Mouse (Mus musculus) c-Kit-positive CD71-negative TER-119-negative erythroid progenitor cells, embryonic 14.5 days (primary cell): ENCODE data around the gene Cul5.

Experiments
- DNase-seq: peaks from one replicate; pipeline ENCODE4 v3.0.0-alpha.2; 2013; ENCODE audit warnings: low read depth

Cul5 gene

DNA sequence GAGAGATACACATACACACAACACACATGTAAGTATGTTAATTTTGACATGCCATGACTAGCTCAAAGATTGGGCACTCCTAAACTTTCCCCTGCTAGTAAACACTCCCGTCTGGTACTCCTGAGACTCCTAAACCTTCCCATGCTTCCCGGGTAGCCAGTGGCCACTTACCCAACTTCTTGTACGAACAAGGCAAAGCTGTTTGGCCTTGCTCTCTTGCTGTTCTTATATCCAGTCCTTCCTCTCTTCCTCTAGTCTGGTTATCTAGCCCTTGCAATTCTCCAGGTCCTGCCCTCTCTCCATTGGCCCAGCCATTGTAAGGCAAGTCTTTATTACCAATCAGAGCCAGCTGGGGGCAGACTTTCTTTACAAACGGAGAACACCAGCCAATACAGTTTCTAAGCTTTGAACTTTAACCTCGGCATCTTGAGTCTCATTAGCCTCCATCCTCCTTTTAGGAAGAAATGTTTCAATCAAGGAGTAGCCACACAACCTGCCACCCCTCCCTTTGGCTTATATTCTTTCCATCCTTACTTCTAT is at the start of gene Cul5:
Cul5 (minus strand) TSS at position 335 of the 540 bp plus-strand sequence.
- DNase-seq: peak; percentile 50

DNA sequence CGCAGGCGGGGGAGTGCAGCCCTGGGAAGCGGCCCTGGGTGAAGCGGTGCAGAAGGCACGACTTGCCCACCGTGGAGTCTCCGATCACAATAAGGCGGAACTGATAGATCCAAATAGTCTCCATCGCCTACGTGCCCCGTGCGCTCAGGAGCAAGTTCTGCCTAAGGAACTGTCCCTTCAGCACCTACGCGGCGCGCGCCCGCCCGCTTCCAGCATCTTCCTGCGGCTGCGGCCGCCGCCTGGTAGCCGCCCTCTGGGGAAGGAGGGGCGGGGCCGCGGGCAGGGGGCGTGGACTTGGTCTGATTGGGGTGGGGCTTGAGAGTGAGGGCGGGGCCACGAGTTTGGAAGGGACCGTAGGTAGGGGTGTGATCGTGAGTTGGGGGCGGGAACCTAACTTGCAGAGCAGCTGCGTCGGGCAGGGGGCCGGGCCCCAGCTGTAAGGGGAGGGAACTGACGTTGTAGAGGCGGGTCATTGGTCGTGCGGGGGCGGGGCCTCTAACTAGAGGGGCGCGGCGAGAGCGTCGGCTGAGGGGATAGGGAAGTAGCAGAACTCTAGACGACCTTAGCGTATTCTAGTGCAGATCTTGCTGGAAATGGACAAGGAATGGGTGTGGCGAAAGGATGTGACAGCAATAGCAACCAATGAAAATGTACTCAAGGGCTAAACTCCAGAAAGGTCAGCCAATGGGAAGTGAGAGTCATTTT is 36.3 kb upstream of the Cul5 start, which contains the start of gene Rab39:
Rab39 (minus strand) TSS at position 241 of the 705 bp plus-strand sequence.
- DNase-seq: peak; percentile 82

DNA sequence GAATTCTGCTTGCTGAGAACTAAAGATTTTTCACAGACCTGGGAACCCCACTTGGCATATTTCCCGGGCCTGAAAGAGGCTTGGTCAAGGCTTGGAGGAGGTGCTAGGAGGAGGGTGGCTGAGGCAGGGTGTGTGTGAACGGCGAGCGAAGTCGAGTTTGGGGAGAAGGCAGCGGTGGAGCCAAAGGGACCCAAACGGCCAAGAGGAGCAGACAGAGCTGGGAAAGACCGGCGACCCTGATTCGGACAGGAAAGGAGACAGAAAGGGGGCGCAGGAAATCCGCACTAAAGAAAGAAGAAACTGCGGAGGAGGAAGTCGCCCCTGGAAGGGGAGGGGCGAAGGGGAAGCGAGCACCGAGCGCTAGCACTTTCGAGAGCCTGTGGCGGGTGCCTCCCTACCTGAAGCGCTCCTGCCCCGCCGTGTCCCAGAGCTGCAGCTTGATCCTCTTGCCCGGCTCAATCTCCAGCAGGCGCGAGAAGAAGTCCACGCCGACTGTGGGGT is 35.7 kb upstream of the Cul5 start:
- no peak for DNase-seq

DNA sequence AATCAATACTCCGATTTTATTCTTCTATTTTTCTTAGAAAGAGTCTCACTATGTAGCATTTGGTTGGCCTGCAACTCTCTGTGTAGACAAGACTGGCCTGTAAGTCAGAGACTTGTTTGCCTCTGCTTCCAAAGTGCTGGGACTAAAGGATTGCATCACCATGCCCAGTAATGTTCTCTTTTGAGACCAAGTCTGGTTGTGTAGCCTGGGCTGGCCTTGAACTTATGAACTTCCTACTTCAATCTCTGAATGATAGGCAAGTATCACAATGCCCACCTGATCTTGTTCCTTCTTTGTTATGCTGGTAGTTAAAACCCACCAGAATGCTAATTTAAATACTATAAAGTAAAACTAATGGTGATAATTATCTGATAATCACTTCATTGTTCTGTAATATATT is 33.2 kb upstream of the Cul5 start:
- no peak for DNase-seq

- DNase-seq: no peak
Observed at GRCm38 (mm10) chr9:53700496-53700895, 30.7 kb upstream of the Cul5 start.

DNA sequence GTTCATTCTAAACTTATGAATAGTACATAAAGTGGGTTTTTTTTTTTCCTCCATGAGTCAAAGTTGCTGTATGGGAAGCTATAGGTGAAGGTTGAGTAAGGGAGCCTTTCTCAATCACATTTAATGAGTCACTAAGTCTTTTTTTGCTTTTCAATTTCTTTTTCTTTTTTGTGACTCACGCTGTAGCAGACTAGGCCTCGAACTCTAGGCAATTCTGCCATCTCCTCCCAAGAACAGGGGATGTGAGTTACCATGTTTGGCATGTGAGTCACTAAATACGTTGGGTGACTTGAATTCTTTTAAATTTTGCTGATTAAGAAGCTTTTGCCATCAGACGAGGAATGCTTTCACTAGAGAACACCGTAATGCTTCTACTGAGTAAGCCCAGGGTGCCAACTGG is 26.0 kb upstream of the Cul5 start:
- DNase-seq: no peak

- no peak for DNase-seq
Observed at GRCm38 (mm10) chr9:53693718-53694117, 23.9 kb upstream of the Cul5 start.

DNA sequence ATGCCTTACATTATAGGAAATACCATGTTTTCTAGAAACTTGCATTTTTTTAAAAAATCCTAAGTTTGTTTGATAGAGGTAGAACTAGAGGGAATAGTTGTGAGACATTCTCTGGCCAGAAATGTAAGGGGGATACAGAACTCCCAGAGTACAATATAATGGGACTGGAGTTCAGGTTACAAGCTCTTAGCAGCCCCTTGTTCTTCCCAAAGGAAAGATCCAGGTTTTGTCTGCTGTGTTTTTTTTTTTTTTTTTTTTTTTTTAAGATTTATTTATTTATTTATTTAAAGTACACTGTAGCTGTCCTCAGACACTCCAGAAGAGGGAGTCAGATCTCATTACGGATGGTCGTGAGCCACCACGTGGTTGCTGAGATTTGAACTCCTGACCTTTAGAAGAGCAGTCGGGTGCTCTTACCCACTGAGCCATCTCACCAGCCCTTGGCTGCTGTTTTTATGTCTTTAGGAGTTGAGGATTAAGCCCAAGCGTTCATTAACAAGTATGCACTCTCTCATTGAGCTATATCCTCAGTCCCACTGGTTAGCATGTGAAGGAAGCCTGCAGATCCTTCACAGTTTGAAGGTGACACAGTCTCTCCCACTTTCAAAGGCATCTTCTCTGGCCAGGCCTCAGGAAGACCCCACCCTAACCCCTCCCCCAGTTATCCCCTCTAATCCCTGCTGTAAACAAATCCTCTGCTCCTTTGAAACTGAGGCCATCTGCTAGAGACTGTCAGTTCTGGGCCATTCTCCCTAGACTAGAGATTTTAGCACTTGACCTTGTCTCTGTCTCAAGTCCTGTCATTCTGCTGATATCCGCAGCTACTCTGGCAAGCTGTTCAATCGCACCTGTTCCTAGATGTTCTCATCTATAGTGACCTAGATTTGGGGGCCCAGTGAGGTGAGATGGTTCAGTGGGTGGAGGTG is 22.2 kb upstream of the Cul5 start:
- DNase-seq: no peak

DNA sequence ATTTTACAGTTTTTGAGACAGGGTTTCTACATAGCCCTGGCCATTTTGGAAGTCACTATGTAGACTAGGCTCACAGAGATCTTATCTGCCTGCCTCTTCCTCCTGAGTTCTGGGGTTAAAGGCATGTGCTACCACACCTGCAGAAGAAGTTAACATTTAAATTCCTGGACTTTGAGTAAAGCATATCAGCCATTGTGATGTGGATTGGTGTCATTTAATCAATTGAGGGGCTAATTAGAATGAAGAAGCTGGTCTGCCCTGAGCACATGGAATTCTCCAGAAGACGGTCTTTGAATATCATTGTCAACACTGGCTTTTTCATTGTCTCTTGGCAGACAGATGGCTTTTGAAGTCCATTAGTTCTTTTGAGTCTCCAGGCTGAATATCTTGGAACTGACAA is 11.0 kb upstream of the Cul5 start:
- no peak for DNase-seq

- DNase-seq: no peak
Observed at GRCm38 (mm10) chr9:53676921-53677320, 7.1 kb upstream of the Cul5 start.

DNA sequence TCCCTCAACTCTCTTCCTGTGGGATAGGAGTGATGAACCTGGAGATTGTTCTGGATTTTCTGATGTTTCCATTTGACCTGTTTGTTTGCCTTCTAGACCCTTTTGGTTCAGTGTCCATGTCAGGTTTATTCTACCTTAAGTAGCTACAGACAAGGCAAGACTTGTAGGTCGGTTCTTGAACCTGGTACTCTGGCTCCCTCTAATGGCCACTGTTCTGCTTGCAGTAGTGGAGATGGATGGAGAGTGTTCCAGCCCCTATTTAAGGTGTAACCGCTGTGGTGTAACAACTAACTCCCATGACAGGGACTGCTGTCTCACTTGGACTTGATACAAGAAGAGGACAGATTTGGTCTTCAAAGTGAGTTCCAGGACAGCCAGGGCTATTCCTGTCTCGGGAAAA is 3.8 kb upstream of the Cul5 start:
- peak; percentile 69 for DNase-seq

GRCm38 (mm10) chr9:53667020-53667669 is 2.7 kb downstream of the Cul5 start:
- peak; percentile 89 for DNase-seq

- no peak for DNase-seq
Observed at GRCm38 (mm10) chr9:53666665-53667019, 3.2 kb downstream of the Cul5 start.

- no peak for DNase-seq
Observed at GRCm38 (mm10) chr9:53665428-53665827, 4.4 kb downstream of the Cul5 start.

DNA sequence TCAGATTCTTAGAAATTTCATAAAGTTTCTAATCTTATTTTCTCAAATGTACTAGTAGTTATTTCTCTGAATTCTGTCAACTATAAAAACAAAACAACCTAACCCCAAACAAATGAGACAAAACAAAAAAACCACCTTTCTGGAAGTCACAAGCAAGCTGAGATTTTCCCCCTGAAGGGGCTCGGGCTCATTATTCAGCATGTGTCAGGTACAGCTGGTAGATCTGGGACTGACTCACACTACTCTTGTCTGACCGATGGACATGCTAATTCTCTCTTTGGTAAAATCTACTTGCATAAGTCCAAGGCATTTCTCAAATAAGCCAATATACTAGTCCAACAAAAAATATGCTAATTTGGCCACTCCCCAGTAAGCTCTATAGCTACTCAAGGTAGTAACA is 5.0 kb downstream of the Cul5 start:
- DNase-seq: no peak

- DNase-seq: no peak
Observed at GRCm38 (mm10) chr9:53634796-53635195, 35.0 kb downstream of the Cul5 start.

- DNase-seq: no peak
Observed at GRCm38 (mm10) chr9:53615246-53615645, 54.6 kb downstream of the Cul5 start.

- no peak for DNase-seq
Observed at GRCm38 (mm10) chr9:53614286-53614685, 55.5 kb downstream of the Cul5 start.

DNA sequence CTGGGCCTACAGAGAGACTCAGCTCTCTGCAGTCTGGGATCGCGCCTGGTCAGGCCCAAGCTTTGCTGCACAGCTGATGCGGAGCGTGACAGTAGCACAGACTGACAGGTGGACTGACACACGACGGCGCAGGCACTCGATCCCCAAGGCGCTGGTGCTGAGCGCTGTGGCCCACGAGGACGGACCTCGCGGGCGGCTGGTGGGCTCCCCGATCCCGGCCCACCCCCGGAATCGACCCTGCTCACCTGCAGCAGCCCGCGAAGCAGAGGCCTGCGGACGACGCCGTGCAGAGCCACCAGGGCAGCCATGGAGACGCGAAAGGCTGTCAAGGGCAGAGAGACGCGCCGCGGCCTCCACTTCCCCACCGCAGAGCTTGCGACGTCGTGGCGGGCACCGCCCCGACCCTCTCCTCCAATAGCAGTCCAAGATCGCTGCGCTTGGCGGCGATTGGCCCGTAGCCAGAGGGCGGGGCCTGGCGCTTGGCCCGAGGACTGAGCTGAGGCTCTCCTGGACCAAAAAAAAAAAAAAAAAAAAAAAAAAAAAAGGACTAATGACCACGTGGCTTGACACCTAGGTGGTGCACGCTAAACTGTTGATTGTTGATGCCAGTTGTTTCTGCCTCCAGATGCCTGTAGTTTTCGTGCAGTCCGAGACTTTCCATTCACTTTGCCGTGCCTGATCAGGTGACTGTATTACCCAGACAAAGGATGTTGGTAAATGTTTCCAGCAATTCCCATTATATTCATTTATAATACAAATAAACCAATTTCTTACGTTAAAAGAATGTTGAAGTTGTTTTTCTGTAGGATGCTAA is 59.6 kb downstream of the Cul5 start, which contains the start of gene Acat1:
Acat1 (minus strand) TSS at position 415 of the 814 bp plus-strand sequence.
- DNase-seq: peak; percentile 70

- DNase-seq: no peak
Observed at GRCm38 (mm10) chr9:53609306-53609967, 60.4 kb downstream of the Cul5 start.

DNA sequence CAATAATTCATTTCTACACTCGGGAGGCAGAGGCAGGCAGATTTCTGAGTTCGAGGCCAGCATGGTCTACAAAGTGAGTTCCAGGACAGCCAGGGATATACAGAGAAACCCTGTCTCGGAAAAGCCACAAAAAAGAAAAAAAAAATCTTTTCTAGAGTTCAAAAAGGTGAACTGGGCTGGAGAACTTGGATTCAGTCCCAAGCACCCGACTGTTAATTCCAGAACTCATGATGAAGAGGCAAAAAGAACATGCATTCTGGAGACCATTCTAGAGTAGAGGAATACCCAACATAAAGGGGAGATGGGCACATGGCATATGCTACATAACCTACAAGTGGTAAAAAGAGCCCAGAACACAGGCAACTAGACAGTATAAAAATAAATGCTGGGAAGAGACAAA is 62.0 kb downstream of the Cul5 start:
- DNase-seq: no peak
